Mouse (Mus musculus): ENCODE results near the gene Slc39a9. TPM values are rescaled to one million over a fixed set of nuclear protein-coding genes. Genes with fewer than 3 reads are reported as not detected.
A peak's percentile ranks its signal among the peaks of the same experiment; 100 is the strongest.

The Slc39a9 gene
- polyA plus RNA-seq, 1 experiment from 2014 or later = 22.6 TPM

GRCm38 (mm10) chr12:80695004-80695403, 51.3 kb downstream of the Slc39a9 start:
- no peak overlapping the region for H3K9ac ChIP-seq (replicated peaks)
- ATAC-seq (ENCODE audit: low FRiP score) = no peak
- no peak overlapping the region for H3K4me3 ChIP-seq (replicated peaks)
- WGBS = 69% methylated on average over 3 of the region's 3 CpGs
- H3K27me3 ChIP-seq (replicated peaks) = peaks cover 52% of the 10 kb centered on the region
- H3K27ac ChIP-seq (replicated peaks) = no peak overlapping the region
- H3K36me3 ChIP-seq = no peaks in the 10 kb centered on the region
- peak overlapping the region; percentile 29 for H3K4me2 ChIP-seq
- peaks cover 20% of the 10 kb centered on the region for H3K4me1 ChIP-seq
- no peaks in the 10 kb centered on the region for H3K9me3 ChIP-seq (replicated peaks)

- H3K9me3 ChIP-seq (replicated peaks) = no peaks in the 10 kb centered on the region
- no peak for ATAC-seq (ENCODE audit: low FRiP score)
- H3K27ac ChIP-seq (replicated peaks) = no peak overlapping the region
- no peaks in the 10 kb centered on the region; the same call in 1 of the 2 replicates for H3K4me1 ChIP-seq
- H3K36me3 ChIP-seq = no peaks in the 10 kb centered on the region
- no peak overlapping the region for H3K4me2 ChIP-seq
- H3K9ac ChIP-seq (replicated peaks) = no peak overlapping the region
- 93% methylated on average over 5 of the region's 5 CpGs for WGBS
- peaks cover 16% of the 10 kb centered on the region for H3K27me3 ChIP-seq (replicated peaks)
- no peak overlapping the region for H3K4me3 ChIP-seq (replicated peaks)
These were observed 55.0 kb downstream of the Slc39a9 start for GRCm38 (mm10) chr12:80698526-80699143.

- Histone ChIP-seq H3K9me3 (replicated peaks) (no peaks in the 10 kb centered on the region), H3K27me3 (replicated peaks) (peaks cover 11% of the 10 kb centered on the region), H3K4me1 (no peaks in the 10 kb centered on the region; the same call in 1 of the 2 replicates), H3K36me3 (no peaks in the 10 kb centered on the region), H3K9ac (replicated peaks) (no peak overlapping the region), H3K4me2 (no peak overlapping the region), H3K4me3 (replicated peaks) (no peak overlapping the region), H3K27ac (replicated peaks) (no peak overlapping the region)
- no peak for ATAC-seq (ENCODE audit: low FRiP score)
- 75% methylated on average over 2 of the region's 2 CpGs for WGBS
These were observed 55.5 kb downstream of the Slc39a9 start for GRCm38 (mm10) chr12:80699144-80699531.

- ATAC-seq (ENCODE audit: low FRiP score) = no peak
- Histone ChIP-seq H3K4me3 (replicated peaks) (no peak overlapping the region), H3K9ac (replicated peaks) (no peak overlapping the region), H3K9me3 (replicated peaks) (no peaks in the 10 kb centered on the region), H3K27me3 (replicated peaks) (no peaks in the 10 kb centered on the region), H3K36me3 (no peaks in the 10 kb centered on the region), H3K27ac (replicated peaks) (no peak overlapping the region), H3K4me2 (no peak overlapping the region), H3K4me1 (peaks cover 2% of the 10 kb centered on the region)
- WGBS = 82% methylated on average over 7 of the region's 7 CpGs
These were observed 57.6 kb downstream of the Slc39a9 start for GRCm38 (mm10) chr12:80701332-80701731.

GRCm38 (mm10) chr12:80706208-80706914, 62.7 kb downstream of the Slc39a9 start:
- Histone ChIP-seq H3K9me3 (replicated peaks) (no peaks in the 10 kb centered on the region), H3K36me3 (no peaks in the 10 kb centered on the region), H3K9ac (replicated peaks) (no peak overlapping the region), H3K27ac (replicated peaks) (no peak overlapping the region; the same call in 1 of the 2 replicates), H3K27me3 (replicated peaks) (no peaks in the 10 kb centered on the region), H3K4me3 (replicated peaks) (no peak overlapping the region), H3K4me2 (no peak overlapping the region), H3K4me1 (peaks cover 12% of the 10 kb centered on the region)
- no peak; the same call in 1 of the 2 replicates for ATAC-seq (ENCODE audit: low FRiP score)
- WGBS = 56% methylated on average over 11 of the region's 11 CpGs

GRCm38 (mm10) chr12:80706915-80707604, 63.4 kb downstream of the Slc39a9 start:
- H3K27ac ChIP-seq (replicated peaks) = no peak overlapping the region; the same call in 1 of the 2 replicates

GRCm38 (mm10) chr12:80715915-80716314, 72.2 kb downstream of the Slc39a9 start:
- Histone ChIP-seq H3K9ac (replicated peaks) (no peak overlapping the region), H3K27ac (replicated peaks) (no peak overlapping the region), H3K9me3 (replicated peaks) (no peaks in the 10 kb centered on the region), H3K4me1 (no peaks in the 10 kb centered on the region), H3K36me3 (no peaks in the 10 kb centered on the region), H3K4me2 (no peak overlapping the region), H3K4me3 (replicated peaks) (no peak overlapping the region), H3K27me3 (replicated peaks) (no peaks in the 10 kb centered on the region)
- WGBS = 74% methylated on average over 6 of the region's 6 CpGs
- no peak for ATAC-seq (ENCODE audit: low FRiP score)

More at GRCm38 (mm10) chr12:80706915-80707604, 63.4 kb downstream of the Slc39a9 start:
- H3K4me2 ChIP-seq = no peak overlapping the region
- H3K4me1 ChIP-seq = peaks cover 12% of the 10 kb centered on the region
- H3K4me3 ChIP-seq (replicated peaks) = no peak overlapping the region
- H3K9ac ChIP-seq (replicated peaks) = no peak overlapping the region
- WGBS = 46% methylated on average over 6 of the region's 6 CpGs
- H3K9me3 ChIP-seq (replicated peaks) = no peaks in the 10 kb centered on the region
- peak; percentile 35; the same call in 1 of the 2 replicates for ATAC-seq (ENCODE audit: low FRiP score)
- H3K27me3 ChIP-seq (replicated peaks) = no peaks in the 10 kb centered on the region
- H3K36me3 ChIP-seq = no peaks in the 10 kb centered on the region

- Histone ChIP-seq H3K27ac (replicated peaks) (no peak overlapping the region), H3K4me3 (replicated peaks) (no peak overlapping the region), H3K9ac (replicated peaks) (no peak overlapping the region), H3K9me3 (replicated peaks) (no peaks in the 10 kb centered on the region), H3K27me3 (replicated peaks) (no peaks in the 10 kb centered on the region), H3K4me1 (no peaks in the 10 kb centered on the region), H3K4me2 (no peak overlapping the region), H3K36me3 (no peaks in the 10 kb centered on the region)
- 50% methylated on average over 2 of the region's 2 CpGs for WGBS
- ATAC-seq (ENCODE audit: low FRiP score) = no peak
These were observed 75.5 kb downstream of the Slc39a9 start for GRCm38 (mm10) chr12:80719141-80719540.

- ATAC-seq (ENCODE audit: low FRiP score) = no peak
- H3K27me3 ChIP-seq (replicated peaks) = no peaks in the 10 kb centered on the region
- H3K4me2 ChIP-seq = no peak overlapping the region
- H3K27ac ChIP-seq (replicated peaks) = no peak overlapping the region
- 72% methylated on average over 12 of the region's 12 CpGs for WGBS
- 0 out of 2 replicates have a peak, but pooled peaks cover 2% of the 10 kb centered on the region for H3K4me1 ChIP-seq
- no peaks in the 10 kb centered on the region for H3K9me3 ChIP-seq (replicated peaks)
- H3K9ac ChIP-seq (replicated peaks) = no peak overlapping the region
- no peak overlapping the region for H3K4me3 ChIP-seq (replicated peaks)
- no peaks in the 10 kb centered on the region for H3K36me3 ChIP-seq
These were observed 76.8 kb downstream of the Slc39a9 start for GRCm38 (mm10) chr12:80720507-80720906.

GRCm38 (mm10) chr12:80721458-80721857, 77.8 kb downstream of the Slc39a9 start:
- WGBS = 89% methylated on average over 15 of the region's 15 CpGs
- no peak for ATAC-seq (ENCODE audit: low FRiP score)
- H3K4me2 ChIP-seq = no peak overlapping the region

GRCm38 (mm10) chr12:80724853-80725559, 81.3 kb downstream of the Slc39a9 start:
- Histone ChIP-seq H3K9me3 (replicated peaks) (no peaks in the 10 kb centered on the region), H3K4me2 (no peak overlapping the region), H3K27me3 (replicated peaks) (no peaks in the 10 kb centered on the region), H3K36me3 (no peaks in the 10 kb centered on the region), H3K27ac (replicated peaks) (no peak overlapping the region), H3K9ac (replicated peaks) (no peak overlapping the region), H3K4me1 (0 out of 2 replicates have a peak, but pooled peaks cover 2% of the 10 kb centered on the region), H3K4me3 (replicated peaks) (no peak overlapping the region)
- WGBS = 16% methylated on average over 10 of the region's 10 CpGs
- ATAC-seq (ENCODE audit: low FRiP score) = no peak

More at GRCm38 (mm10) chr12:80721458-80721857, 77.8 kb downstream of the Slc39a9 start:
- Histone ChIP-seq H3K27me3 (replicated peaks) (no peaks in the 10 kb centered on the region), H3K4me3 (replicated peaks) (no peak overlapping the region), H3K36me3 (no peaks in the 10 kb centered on the region), H3K9ac (replicated peaks) (no peak overlapping the region), H3K9me3 (replicated peaks) (no peaks in the 10 kb centered on the region), H3K4me1 (0 out of 2 replicates have a peak, but pooled peaks cover 2% of the 10 kb centered on the region), H3K27ac (replicated peaks) (no peak overlapping the region)

All from neural tube, embryonic 15.5 days (tissue).